Mouse (Mus musculus) v-Abl transformed pro-B cells (cell line): ENCODE data around the gene Pirb.

Experiments used
- in situ Hi-C, 2 experiments: fragments of 400-800 bp; cut with MboI; formaldehyde crosslinking; loops; one replicate each; pipeline ENCODE4 v1.15.1; 2025; ENCODE audit not compliant: unreplicated experiment in 2 of 2

The Pirb gene

GRCm38 (mm10) chr7:3694076-3694948, 25.9 kb downstream of the Pirb start:
- in situ Hi-C loops, result loop anchor here (10.0 to 25.0 kb wide), 6 partner anchors 407 to 968 kb away; partner anchors contain the start of genes Myadm (in 2 of the 2), Ppp6r1 (in 2 of the 2), Prkcg (in 2 of the 2) and Leng8 (in 1 of the 2)

- in situ Hi-C loops, result loop anchor here (10.0 to 25.0 kb wide), 6 partner anchors 406 to 969 kb away; partner anchors contain the start of genes Myadm (in 2 of the 2), Ppp6r1 (in 2 of the 2), Prkcg (in 2 of the 2) and Leng8 (in 1 of the 2)
Measured at GRCm38 (mm10) chr7:3693809-3694075, 26.4 kb downstream of the Pirb start.

- in situ Hi-C loops, result loop anchor here (10.0 to 25.0 kb wide), 6 partner anchors 406 to 969 kb away; partner anchors contain the start of genes Myadm (in 2 of the 2), Ppp6r1 (in 2 of the 2), Prkcg (in 2 of the 2) and Leng8 (in 1 of the 2)
Measured at GRCm38 (mm10) chr7:3692987-3693808, 27.0 kb downstream of the Pirb start, which contains the start of gene Mboat7. Gene Mboat7 (minus strand): TSS chr7:3693523.

- in situ Hi-C loops, result loop anchor here (10.0 to 25.0 kb wide), 6 partner anchors 405 to 970 kb away; partner anchors contain the start of genes Myadm (in 2 of the 2), Ppp6r1 (in 2 of the 2), Prkcg (in 2 of the 2) and Leng8 (in 1 of the 2)
Measured at GRCm38 (mm10) chr7:3692382-3692986, 27.7 kb downstream of the Pirb start, which contains the start of gene Tsen34. Gene Tsen34 (plus strand): TSS chr7:3692863.

- in situ Hi-C loops, result loop anchor here (10.0 to 25.0 kb wide), 6 partner anchors 405 to 970 kb away; partner anchors contain the start of genes Myadm (in 2 of the 2), Ppp6r1 (in 2 of the 2), Prkcg (in 2 of the 2) and Leng8 (in 1 of the 2)
Measured at GRCm38 (mm10) chr7:3691919-3692318, 28.3 kb downstream of the Pirb start.

GRCm38 (mm10) chr7:3685400-3686187, 34.6 kb downstream of the Pirb start:
- in situ Hi-C loops, result loop anchor here (25.0 kb wide), 4 partner anchors 398 to 977 kb away; partner anchors contain the start of genes Myadm (in 2 of the 2), Ppp6r1 (in 2 of the 2), Prkcg (in 2 of the 2) and Ppp1r12c (in 1 of the 2)

GRCm38 (mm10) chr7:3684698-3685097, 35.5 kb downstream of the Pirb start:
- in situ Hi-C loops, result loop anchor here (25.0 kb wide), 4 partner anchors 397 to 978 kb away; partner anchors contain the start of genes Myadm (in 2 of the 2), Ppp6r1 (in 2 of the 2), Prkcg (in 2 of the 2) and Ppp1r12c (in 1 of the 2)

- in situ Hi-C loops, result loop anchor here (25.0 kb wide), 4 partner anchors 397 to 978 kb away; partner anchors contain the start of genes Myadm (in 2 of the 2), Ppp6r1 (in 2 of the 2), Prkcg (in 2 of the 2) and Ppp1r12c (in 1 of the 2)
Measured at GRCm38 (mm10) chr7:3683908-3684550, 36.2 kb downstream of the Pirb start.

GRCm38 (mm10) chr7:3677342-3677741, 42.8 kb downstream of the Pirb start, which contains the start of gene Tmc4:
Gene Tmc4 (minus strand): TSS chr7:3677553.
- in situ Hi-C loops, result loop anchor here (25.0 kb wide), 4 partner anchors 390 to 985 kb away; partner anchors contain the start of genes Myadm (in 2 of the 2), Ppp6r1 (in 2 of the 2), Prkcg (in 2 of the 2) and Ppp1r12c (in 1 of the 2)

GRCm38 (mm10) chr7:3676371-3676770, 43.8 kb downstream of the Pirb start:
- in situ Hi-C loops, result loop anchor here (25.0 kb wide), 4 partner anchors 389 to 986 kb away; partner anchors contain the start of genes Myadm (in 2 of the 2), Ppp6r1 (in 2 of the 2), Prkcg (in 2 of the 2) and Ppp1r12c (in 1 of the 2)

- in situ Hi-C loops, result loop anchor here (25.0 kb wide), 4 partner anchors 388 to 987 kb away; partner anchors contain the start of genes Myadm (in 2 of the 2), Ppp6r1 (in 2 of the 2), Prkcg (in 2 of the 2) and Ppp1r12c (in 1 of the 2)
Measured at GRCm38 (mm10) chr7:3675228-3675548, 45.0 kb downstream of the Pirb start.

- in situ Hi-C loops, result loop anchor here (25.0 kb wide), 4 partner anchors 387 to 988 kb away; partner anchors contain the start of genes Myadm (in 2 of the 2), Ppp6r1 (in 2 of the 2), Prkcg (in 2 of the 2) and Ppp1r12c (in 1 of the 2)
Measured at GRCm38 (mm10) chr7:3674507-3675227, 45.5 kb downstream of the Pirb start.

- in situ Hi-C loops, result no loop called here
Measured at GRCm38 (mm10) chr7:3666921-3667391, 53.2 kb downstream of the Pirb start.

- in situ Hi-C loops, result no loop called here
Measured at GRCm38 (mm10) chr7:3665215-3666114, 54.7 kb downstream of the Pirb start, which contains the start of gene Leng1. Gene Leng1 (minus strand): TSS chr7:3665840.

- in situ Hi-C loops, result loop anchor here in 1 of 2 experiments (5.0 kb wide), 1 partner anchor 38 kb away; the partner anchor contains the start of gene Rps9
Measured at GRCm38 (mm10) chr7:3664524-3665214, 55.5 kb downstream of the Pirb start.
